Mouse (Mus musculus) CD4-positive, CD25-positive, alpha-beta regulatory T cell, adult 2 months (primary cell): ENCODE measurements around the gene Bnc1.
A peak's percentile ranks its signal among the peaks of the same experiment; 100 is the strongest.

Experiments
- DNase-seq: peaks from one replicate; pipeline ENCODE4 v3.0.0-alpha.2; 2012; ENCODE audit warnings: low read depth, low spot score

Bnc1 gene

DNA sequence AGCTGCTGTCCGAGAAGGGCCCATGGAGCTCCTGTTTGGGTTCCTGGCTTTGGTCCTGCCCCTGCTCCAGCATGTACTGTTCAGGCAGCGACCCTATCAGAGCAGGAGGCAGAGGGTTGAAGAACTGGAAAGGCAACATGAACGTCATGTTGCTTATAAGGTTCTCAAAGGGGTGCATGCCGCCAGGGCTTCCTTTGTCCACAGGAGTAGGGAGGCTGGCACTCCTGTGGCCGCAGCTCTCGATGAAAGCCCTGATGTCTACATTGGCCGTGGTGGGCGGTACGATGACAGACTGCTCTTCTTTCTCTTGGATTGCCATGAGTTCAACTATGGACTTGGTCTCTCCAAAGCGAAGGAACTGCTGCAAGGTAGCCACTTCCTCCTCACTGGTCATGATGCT is 17.5 kb downstream of the Bnc1 start:
- DNase-seq = no peak

DNA sequence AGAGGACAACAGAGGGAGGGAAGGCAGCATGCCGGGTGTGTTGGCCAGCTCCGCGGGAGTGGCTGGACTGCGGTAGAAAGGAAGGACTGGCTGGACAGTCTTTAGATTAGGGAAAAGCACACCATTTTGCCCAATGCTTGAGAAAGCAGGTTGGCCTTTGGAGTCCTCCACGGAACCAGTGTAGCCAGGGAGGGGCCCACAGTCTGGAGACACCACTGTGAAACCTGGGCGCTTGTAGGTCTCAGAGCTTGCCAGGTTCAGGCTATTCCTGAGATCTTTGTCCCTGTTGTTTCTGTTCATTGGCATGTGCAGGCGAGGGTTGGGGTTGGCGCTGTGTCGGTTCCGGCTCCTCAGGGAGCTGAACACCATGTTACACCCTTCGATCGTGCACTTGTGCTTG is 18.2 kb downstream of the Bnc1 start:
- DNase-seq = no peak

DNA sequence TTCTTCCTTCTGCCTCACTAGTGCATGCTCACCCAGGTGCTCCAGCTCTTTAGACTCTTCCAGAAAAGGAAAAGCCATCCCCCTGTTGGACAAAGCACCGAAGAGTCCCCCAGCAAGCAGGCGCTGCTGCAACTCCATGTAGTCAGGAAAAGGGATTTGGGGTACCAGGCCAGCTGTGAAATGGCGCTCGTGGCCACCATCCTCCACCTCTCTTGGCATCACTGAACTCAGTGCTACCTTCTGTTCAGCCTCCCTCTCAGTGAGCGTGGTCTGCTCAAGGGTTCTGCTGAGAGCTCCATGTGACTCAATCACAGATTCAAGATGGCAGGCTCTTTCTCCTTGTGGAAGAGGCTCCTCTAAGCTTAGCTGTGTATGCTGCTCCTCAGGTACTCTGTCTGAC is 18.8 kb downstream of the Bnc1 start:
- no peak for DNase-seq

DNA sequence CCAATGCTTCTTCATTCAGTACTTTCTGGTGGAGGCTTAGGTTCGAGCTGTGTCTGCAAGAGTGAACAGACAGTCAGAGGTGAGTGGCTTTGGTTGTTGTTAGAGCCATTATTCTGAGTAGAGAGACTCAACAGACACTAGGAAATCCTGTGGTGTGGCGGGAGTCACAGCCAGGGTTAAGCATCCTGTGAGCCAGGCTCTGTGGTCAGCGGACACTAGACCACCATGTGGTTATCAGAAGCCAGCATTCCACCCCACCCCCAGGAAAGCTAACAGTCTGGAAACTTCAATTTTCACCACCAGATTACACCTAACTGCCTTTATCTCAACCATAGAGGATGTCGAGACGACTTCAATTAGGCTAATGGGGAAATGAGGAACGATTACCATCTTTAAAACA is 23.1 kb downstream of the Bnc1 start:
- no peak for DNase-seq

DNA sequence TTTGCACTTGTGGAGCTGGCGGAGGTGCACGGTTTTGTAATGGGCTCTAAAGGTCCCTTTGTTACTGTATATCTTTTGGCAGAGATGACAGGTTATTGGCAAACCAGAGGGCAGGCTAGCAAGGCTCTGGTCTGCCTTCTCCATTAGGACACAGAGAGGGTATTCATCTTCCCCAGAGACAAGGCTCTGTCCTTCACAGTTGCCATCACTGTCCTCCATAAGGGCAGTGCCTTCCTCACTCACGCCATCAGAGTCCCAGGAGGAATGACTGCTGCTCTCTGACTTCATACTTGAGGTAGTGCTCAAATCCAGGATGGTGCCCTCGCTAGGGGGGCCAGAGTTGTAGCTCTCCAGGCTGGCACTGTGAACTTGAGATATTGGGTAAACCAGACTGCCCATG is 23.6 kb downstream of the Bnc1 start:
- DNase-seq = no peak

DNA sequence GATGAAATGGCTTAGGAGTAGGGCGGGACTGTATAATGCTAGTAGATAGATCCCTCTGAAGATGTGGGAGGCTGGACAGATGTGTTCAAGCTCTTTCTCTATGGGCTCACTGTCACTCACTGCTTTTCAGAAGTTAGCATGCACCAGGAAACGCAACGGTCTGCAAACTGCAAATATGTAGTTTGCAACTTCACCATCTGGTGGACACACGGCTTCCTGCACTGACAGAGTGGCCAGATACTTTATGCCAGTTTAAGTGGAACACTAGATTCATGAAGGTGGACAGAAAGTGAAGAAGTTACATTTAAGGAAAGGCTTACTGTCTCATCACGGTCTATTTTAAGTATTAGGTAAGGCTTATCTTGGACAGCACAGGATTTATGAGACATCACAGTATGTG is 25.9 kb downstream of the Bnc1 start:
- no peak for DNase-seq

DNA sequence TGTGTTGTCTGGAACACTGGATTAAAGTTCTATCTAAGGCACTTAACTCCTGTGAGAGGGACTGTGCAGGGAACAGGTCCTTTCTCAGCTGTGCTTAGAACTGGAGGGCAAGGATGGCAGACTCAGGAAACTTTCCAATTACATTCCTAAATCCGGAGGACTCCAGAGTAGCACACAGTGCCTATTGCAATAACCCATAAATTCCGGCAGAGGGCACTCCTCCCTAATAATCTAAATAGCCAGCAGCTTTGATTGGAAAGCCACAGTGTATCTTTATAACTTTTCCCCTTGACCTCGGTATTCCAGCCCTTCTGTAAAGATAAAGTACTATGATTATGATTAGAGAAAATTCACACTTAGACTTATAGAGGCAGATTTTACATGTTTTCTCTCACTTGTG is 32.4 kb downstream of the Bnc1 start:
- peak; percentile 67 for DNase-seq

DNA sequence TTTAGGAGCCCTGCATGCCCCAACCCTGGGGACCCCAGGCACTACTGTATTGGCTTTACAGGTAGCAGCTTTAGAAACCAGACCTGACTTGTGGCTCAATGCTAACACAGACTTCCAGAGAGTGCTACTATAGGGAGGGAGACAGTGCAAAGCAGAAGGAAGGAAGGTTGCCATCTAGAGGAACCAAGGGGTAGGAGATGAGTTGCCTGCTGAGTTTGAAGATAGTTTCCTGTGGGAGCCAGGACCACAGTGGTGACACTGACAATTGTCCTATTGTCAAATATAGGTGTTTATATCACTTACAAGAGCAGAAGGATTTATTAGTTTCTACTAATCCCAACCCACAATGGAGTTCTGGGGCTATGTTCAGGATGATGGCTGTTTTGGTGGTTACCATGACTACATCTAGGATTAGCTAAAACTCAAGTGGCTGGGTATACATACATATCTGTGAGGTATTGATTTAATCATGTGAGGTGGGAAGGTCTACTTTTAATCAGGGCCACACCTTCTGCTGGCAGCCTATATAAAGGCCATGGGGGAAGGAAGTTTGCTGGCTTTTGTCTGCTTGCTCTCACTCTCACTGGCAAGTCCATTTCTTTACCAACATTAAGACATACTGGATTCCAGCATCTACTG is 37.8 kb downstream of the Bnc1 start:
- peak; percentile 65 for DNase-seq

DNA sequence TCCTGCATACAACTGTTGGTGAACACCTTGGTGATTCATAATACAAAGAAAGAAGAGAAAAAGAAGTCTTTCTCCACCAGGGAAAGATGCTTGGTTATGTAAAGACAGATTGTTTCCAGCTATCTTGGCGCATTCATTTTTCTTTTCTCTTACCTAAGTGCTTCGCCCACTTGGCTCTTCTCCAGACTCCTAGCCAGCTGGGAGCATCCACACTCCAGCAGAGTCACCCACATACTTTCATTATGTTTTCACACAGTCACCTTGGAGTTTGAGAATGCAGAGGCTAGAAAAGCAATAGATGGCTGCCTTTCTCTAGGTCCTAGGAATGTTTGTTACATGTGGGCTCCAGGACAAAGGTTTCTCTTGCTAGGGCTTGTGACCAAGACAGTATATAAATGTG is 41.6 kb downstream of the Bnc1 start:
- no peak for DNase-seq

DNA sequence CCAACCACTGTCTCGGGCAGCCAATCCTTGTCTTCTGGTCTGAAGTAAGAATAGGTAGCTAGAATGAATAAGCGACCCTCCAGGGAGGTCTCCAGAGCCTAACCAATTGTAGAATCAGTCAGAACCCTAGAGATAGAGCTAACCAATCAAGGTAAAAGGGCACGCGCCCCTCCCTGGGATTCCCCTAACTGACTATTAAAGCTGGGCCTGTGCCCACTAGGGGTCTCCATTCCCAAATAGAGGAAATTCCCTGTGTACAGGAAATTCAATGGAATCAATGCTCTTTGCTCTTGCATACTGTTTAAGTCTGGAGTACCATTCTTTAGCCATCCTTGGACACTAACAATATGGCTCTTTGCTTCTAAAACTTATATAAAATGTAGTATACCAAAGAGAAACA is 46.7 kb downstream of the Bnc1 start:
- no peak for DNase-seq

DNA sequence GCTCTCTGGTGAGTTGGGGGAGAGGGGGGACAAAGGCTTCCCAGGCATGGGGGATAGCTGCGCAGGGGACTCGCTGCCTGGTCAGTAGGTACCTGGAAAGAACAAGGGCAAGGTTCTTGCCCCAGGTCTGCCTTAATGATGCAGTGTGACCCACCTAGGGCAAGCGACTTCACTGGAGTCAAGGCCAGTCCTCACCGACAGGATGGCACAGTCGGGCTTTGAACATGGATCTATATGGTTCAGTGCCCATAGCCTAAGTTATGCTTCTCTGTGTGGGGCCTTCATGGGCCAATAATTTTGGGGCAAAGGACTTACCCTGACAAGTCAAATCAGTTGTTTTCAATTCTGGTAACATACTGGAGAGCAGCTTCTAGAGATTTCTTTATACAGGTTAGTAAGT is 57.3 kb downstream of the Bnc1 start:
- DNase-seq = peak; percentile 16

DNA sequence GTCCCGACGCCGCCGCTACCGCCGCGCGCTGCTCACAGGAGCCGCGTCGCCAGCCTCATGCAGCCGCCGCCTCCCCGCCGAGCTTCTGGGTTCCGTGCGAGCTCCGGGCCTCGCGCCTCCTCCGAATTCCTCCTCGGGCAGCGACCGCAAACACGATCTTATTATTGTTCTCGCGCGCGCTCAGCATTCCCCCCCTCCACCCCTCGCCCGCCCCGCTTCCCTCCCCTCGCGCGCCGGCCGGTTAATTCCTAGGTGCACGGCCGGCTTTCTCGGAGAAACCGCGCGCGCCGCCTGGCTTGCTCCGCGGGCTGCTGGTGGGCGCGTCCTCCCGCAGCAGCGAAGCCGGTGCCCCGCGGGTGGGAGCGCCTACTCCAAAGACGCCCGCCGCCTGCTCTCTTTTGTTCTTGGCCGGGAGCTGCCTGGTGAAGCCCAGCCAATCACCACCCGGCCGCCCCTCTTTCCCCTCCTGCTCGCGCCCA is 57.8 kb downstream of the Bnc1 start, which contains the start of gene Hdgfl3:
TSS of gene Hdgfl3 (minus strand) at position 207 of the 479 bp plus-strand sequence.
- DNase-seq = peak; percentile 65

DNA sequence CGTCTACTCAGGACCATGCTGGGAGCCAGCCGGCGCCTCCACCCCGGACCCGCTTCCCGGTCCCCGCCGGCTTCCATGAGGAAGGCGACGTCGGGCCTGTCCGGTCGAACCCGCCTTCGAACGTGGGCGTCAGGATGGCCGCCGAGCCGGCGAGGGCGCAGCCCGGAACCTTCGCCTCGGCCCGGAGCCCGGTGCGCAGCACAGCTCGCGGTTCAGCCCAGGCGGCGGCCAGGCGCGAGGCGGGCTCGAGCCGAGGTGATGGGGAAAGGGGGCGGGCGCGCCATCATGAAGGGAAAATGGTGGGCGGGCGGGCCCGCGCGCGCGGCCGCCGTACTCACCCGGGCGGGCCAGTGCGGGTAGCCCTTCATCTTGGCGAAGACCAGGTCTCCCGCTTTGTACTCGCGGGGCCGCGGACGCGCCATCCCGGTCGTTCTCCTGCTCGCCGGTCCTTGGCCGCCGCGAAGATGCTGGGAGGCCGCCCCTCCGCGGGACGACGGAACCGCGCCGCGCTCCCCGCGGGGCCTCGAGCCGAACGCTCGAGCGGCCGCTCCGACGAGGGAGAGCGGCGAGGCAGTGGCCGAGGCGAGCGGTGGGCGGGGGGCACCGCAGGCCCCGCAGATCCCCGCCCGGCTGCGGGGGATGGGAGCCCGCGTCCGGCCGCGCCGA is 58.4 kb downstream of the Bnc1 start:
- peak; percentile 71 for DNase-seq

DNA sequence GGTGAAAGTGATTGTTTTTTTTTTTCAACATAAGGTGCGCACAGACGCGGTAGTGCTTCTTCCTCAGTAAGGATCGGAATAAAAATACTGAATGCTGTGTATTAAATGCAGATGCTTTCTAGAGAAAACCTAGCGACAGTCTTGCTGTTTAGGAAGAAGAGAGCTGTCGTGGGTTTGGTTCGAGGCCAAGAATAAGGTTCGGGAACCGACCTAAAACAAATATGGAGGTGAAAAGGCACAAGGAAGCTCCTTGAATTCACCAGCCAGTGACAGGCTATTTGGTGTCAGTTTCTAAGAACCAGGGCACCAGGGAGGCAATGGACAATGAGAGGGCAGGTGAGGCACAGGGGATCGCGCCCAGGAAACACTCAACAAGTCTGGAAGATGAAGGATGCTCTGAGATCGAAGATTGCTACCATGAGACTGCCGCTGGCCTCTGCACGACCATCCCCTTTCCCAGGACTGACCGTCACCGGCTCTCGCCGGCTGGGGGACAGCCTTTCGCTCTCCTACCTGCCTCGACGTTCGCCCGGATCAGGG is 59.0 kb downstream of the Bnc1 start:
- DNase-seq = peak; percentile 36

DNA sequence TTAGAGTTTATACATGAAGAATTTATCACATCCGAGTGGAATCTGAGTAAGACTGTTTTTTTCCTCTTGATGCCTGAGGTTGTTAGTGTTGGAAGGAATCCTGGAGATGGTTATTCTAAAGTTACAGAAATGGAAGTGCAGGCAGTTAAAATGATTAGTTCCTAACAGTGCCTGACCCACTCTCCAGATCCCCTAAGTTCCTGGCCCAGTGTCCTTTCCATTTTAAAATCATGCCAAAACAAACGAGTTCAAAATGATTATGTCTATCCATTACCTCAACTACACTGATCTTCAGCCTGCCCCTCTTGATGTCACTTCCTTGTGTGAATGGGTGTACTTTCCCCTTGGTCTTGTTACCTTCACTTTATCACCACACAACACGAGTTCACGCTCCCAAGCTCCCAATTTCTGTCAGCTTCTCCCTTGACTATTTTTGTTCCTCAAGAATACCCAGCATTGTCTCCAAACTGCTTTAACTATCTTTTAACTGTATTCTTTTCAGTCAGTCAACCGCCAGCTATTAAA is 59.5 kb downstream of the Bnc1 start:
- DNase-seq = peak; percentile 68

DNA sequence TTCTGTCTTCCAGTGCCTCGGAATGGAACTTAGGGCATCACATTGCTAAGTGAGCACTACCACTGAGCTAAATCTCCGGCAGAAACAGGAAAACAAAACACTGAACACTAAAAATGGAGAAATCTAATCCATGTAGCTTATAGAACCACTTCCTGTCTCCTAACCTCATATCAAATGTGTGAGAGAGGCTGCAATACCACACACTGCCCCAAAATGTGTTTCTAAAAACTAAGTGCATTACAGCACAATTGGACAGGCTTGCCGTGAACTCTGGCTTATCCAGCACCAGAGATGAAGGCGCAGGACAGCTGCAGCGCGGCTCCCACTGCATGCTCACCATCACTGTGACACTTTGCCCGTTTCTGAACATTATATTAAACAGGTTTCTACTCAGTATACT is 63.1 kb downstream of the Bnc1 start:
- DNase-seq = peak; percentile 28

DNA sequence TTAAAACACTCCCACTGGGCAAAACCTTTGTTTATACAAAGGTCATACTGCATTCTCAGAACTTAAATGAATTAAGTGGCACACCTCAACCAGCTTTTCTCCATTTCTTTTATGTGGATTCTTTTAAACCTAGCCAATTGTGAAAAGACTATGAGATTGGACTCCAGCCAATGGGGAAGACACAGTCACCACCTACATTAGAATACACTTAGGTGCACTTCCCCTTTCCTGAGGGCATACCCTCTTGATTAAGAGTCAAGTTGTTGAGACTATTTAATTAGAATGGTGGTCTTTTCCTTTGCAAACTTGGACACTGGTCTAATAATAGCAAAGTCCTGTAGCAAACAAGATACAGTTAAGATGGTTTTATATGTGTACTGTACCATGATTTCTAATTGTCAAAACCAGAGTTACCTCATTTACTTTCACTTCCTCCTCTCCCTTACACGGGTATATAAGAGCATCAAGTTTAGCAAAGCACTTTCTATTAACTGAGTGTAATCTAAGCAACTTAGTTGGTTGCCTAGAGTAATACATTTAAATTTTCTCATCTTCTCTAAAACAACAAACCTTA is 70.6 kb downstream of the Bnc1 start:
- DNase-seq = peak; percentile 32

DNA sequence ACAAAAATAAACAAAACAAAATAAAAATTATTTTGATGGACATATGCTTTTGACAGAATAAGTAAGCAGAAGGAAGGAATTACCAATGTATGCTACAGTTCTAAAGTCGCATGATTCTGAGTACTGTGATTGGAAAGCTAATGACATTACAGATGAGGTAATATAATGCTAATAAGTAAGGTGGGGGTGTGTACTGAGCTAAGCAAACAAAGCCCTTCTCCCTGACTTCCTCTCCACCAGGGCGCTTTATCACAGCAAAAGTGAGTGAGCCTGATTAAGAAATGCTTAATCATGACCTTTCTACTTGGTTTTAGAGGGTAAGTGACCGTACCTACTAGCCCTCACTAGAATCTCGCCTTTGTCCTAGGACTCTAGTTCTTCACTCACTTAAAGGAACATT is 71.8 kb downstream of the Bnc1 start:
- no peak for DNase-seq

DNA sequence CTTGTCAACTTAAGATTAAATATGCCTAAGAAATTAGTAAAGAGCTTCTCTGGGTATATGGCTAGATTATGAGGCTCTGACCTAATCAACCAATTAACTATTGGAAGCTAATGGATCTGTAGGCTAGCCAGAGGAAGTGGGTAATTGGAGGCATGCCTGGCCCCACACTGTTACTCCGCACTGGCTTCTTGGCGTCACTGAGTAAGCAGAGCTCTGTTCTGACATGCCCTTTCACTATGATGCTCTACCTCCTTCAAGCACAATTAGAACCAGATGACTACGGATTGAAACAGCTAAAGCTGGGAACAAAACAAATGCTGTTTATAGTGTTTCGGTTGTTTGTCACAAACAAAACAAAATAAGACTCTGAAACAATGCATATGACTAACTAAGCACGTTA is 73.8 kb downstream of the Bnc1 start:
- DNase-seq = no peak
